Mouse (Mus musculus) left cerebral cortex, postnatal 4 days (tissue): ENCODE measurements at regions not wholly inside any gene's neighbourhood (a gene's known extent, or its start where the extent isn't known, plus 50 kb on each side); places are given as distances from the start of the nearest gene placed in this dataset.

ENCODE experiments used
- DNase-seq: peaks from one replicate; pipeline ENCODE4 v3.0.0-alpha.2; 2022
- intact Hi-C: fragments of 180-260 bp; cut with DNase I; formaldehyde crosslinking; loops from one replicate; pipeline ENCODE4 v1.15.1; 2025

DNA sequence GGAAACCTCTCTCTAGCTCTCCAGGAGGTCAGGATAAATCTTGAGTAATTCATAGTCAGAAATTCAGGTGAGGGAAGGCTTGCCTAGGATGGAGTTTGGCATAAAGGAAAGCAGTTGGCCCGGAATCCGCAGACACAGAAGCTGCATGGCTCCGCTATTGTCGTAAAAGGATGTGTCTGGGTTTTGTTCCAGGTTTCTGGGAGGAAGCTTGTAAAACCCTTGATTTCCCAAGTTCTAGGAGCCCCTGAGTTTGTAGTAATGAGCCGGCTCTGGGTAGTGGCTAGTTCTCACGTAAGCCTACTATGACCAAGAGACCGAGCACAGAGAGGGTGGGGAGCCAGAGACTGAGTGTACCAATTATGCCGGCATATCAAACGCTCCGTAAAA lies 52.7 kb upstream of the Gm21915 start:
- intact Hi-C loops: loop anchor here (5.0 kb wide), 1 partner anchor 130 kb away; no protein-coding TSS in a partner anchor
- DNase-seq: no peak

DNA sequence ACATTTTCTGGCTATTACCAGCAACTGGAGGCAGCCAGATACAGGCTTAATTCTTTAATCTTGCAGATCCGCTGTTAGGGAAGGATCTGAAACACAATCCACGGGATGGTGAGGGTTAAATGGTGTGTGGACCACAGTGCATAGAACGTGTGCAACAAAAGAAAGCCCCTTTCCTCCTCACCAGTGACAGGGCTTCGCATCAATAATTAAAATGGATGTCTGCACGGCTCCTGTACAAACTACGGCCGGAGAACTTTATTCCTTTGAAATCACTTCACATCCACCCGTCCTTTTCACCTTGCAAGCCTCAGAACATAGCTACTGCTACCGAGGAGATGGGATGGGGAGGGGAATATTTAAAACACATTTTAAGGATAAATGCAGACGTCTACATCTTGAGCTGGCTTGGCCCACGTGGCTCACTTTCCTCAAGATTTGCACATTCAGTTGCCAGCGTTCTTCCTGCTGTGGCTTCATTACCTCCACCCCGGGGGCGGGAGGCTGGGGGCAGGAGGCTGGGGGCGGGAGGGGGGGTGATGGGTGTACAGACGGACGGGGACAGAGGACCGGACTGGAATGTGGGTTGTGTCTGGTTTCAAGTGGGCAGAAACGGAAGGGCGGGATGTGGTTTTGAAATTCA lies 53.3 kb upstream of the Gm21915 start:
- intact Hi-C loops: loop anchor here (5.0 kb wide), 1 partner anchor 130 kb away; no protein-coding TSS in a partner anchor
- no peak for DNase-seq

DNA sequence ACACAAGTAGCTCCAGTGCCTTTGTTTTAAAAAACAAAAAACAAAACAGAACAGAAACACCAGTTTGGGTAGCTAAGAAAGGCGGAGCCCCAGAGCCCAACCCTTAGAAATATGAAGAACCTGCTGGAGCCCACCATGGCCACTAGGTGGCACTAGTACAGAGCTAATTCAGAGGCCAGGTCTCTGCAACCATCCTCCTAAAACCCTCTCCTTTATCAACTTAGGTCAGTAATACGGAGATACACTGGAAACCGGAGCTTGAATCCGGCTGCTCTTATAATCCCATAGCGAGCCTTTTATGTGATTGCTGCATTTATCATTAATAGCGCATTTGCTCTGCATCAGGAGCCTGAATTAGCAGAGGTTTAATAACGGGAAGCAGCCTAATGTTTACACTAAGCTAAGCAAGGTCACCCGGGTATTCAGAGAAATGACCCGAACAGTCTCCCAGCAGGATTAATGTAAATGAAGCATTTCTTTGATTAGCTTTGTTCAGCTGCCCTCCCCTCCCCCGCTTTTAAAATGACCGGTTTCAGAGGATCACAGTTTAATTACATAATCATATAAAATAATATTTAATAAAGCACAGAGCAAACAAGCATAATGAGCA lies 53.9 kb upstream of the Gm21915 start:
- intact Hi-C loops: loop anchor here (5.0 kb wide), 1 partner anchor 131 kb away; no protein-coding TSS in a partner anchor
- peak; percentile 80 for DNase-seq

DNA sequence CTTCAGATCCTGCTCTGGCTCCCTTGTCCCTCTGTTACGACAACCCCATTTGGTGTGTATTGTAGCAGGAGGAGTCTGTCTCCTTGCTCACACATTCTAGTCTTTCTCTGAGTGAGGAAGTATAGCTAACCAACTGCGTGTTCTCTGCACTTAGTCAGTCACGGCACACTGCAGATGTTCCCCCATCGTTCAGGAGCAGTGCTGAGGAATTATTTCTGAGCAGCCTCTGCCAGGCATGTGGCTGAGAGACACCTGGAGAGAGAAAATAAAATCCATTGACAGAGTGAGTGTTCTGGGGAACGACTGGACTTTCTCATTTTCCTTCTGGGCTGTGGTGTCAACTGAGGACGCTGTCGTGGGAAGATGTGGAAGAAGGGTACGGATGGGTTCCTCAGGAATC lies 54.5 kb upstream of the Gm21915 start:
- intact Hi-C loops: loop anchor here (5.0 kb wide), 1 partner anchor 131 kb away; no protein-coding TSS in a partner anchor
- DNase-seq: no peak

DNA sequence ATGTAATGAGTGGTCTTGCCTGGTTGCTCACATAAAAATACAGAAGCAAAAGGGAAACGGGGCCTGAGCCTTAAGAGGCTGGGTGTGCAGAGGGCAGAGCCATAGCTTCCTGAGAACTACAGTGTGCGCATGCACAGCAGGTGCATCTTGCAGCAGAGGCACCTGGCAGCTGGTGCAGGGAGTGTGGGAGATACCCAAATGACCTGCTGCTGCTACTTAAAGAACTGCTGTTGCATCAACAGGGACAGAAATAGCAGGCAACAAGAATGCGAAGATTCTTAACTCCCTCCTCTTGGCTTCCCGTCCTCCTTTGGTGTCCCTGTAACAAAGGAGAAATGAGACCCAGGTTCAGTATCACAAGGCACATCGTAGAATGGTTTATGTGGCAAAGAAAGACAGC lies 56.3 kb upstream of the Gm21915 start:
- intact Hi-C loops: no loop called here
- no peak for DNase-seq

DNA sequence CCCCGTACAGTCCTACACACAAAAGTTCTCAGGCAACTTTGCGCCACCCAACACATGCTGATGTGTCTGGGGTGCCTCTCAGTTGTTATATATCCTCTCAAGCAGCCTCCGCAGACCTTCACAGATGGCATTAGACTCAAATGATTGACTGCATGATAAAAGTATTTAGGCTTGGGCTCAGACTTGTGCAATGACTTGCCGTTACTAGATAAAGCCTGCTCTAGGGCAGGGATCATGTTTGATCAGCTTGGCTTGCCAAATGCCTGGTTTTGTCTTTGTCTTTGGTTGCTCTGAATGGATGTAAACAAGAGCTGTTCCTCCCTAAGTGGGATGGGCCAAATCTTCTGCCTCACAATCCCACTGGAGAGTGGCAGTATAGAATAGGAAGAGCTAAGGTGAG lies 57.2 kb upstream of the Gm21915 start:
- DNase-seq: no peak

DNA sequence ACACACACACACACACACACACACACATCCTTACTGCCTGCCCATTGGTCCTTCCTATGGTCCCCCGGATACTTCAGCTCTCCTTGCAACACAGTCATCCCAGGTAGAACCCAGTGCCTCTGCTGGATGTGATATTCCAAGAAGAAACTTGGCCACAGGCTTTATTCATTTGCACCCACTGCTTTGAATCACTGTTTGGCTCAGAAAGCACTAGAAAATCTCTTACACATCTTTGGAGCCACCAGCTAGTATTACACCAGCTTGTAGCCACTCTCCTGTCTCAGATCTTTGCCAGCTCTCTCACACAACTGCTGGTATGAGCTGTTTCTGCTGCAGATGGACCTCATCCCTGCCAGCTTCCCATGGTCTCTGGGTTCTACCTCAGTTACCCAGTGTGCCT lies 57.7 kb upstream of the Gm21915 start:
- no peak for DNase-seq
- intact Hi-C loops: no loop called here

More for the DNA sequence above, 57.2 kb upstream of the Gm21915 start:
- intact Hi-C loops: no loop called here

DNA sequence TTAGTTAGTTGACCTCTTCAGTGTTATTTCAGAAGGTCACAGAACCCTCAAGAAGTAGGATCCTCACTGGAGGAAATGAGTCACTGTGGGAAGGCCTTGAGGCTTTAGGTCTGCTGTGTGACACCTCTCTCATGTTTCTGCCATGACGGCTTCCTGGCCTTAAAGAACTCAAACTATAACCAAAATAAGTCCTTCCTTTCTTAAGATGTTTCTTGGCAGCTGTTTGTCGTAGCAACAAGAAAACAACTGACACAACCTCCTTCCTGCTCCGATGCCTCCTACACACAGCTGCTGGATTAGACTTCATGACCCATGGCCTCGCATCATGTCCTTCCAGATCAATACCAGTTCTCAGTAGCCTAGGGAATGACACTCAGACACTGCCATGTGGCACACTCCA lies 58.1 kb upstream of the Gm21915 start:
- intact Hi-C loops: no loop called here

DNA sequence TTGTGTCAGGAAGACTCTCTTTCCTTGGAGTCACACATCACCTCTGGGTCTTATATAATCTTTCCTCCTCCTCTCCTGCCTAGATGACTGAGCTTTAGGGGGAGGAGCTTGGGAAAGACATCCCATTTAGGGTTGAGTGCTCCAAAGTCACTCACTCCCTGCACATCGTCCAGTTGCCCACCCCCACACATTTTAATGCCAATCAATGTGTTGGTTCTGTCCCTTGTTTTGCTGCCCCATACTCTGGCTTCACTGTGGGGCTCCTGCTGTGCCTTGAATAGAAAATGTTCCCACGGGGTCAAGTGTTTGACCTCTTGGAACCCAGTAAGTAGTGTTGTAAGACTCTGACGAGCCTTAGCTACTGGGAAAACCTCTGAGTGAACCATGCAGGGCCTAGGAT lies 58.8 kb upstream of the Gm21915 start:
- DNase-seq: no peak
- intact Hi-C loops: no loop called here

More for the DNA sequence above, 58.1 kb upstream of the Gm21915 start:
- no peak for DNase-seq

DNA sequence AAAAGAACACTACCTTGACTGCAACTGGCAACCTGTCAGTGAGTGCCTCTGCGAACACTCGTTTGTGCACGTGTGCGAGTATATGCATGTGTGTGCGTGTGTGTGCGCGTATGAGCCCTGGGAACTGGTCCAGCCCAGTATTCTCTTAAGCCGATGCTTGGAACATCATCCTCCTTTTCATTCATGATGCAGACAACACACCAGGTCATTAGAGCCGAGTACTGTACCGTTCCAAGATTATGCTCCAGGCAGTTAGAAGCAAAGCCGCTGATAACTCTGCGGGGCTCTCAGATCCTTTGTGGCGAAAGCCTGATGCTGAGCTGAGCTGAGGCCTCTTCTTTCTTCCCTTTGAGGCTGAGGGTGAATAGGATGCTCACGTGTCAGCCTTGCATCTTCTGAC lies 61.8 kb upstream of the Gm21915 start:
- intact Hi-C loops: no loop called here
- no peak for DNase-seq

DNA sequence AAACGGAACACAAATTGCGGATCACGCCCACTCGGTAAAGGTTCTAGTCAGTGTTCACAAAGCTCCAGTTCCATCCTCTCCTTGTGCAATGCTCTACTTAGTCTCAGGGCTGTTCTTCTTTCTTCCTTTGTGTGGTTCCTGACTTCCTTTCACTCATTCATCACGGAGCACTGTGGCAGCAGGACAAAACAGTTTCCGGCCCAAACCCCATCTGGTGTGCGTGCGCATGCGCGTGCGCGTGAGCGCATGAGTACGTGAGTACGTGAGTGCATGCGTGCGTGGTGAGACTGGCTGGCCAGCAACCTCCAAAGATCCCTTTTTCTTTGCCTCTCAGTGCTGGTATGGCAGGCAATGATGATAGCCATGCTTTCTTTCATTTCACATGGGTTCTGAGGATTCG lies 62.5 kb upstream of the Gm21915 start:
- DNase-seq: no peak
- intact Hi-C loops: no loop called here

DNA sequence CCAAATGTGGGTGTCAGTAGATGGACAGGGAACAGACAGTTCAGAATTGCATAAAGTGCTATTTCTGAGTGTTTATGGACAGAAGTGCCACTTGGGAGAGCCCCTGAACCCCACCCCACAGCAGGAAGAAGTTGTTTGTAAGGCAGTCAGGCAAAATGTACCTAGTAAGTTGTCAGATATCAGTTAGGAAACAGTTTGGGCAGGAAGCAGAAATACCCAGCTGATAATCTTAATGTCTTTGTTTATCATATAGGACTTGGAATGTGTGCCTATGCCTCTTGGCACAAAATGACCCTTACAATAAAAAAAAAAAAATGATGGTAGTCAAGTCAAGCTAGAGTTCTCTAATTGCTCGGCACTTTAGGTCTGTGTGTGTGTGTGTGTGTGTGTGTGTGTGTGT lies 66.9 kb upstream of the Gm21915 start:
- no peak for DNase-seq
- intact Hi-C loops: no loop called here

DNA sequence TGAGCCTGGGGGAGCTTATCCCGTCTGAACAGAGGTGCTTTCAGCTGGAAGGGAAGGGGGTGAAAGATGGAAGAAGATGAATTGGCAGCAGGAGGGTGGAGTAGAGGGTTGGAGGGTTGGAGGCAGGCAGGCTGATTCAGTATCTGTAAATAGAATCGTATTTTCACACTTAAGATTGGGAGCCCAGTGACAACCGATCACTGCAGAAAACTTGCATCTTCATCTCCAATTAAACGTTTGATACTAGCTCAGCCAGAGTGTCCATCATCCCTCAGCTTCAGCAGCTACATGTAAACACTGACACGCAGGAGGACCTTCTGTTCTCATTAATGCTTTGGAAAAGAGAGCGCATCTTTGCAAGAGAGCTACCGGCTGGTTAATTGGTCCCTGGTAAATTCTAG lies 67.2 kb upstream of the Gramd1b start:
- no peak for DNase-seq
- intact Hi-C loops: no loop called here

DNA sequence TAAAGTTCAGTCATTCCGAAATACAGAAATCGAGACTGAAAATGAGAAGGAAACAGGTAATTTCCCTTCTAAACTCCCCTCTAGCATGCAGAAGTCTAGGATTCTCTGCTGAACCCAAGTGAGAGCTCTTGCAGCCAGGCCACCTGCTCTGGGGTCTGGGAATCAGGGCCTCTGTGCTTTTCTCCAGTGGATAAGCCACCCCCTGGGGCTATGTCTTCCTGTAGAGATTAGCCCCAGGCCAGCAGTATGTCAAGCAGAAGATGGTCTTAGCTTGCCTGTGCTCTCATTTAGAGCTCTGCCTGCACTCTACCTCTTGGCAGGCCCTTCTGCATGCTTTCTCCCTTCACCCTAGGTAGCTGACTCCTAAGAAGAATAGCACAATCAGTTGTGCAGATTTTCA lies 56.2 kb upstream of the Gramd1b start:
- no peak for DNase-seq
- intact Hi-C loops: no loop called here

DNA sequence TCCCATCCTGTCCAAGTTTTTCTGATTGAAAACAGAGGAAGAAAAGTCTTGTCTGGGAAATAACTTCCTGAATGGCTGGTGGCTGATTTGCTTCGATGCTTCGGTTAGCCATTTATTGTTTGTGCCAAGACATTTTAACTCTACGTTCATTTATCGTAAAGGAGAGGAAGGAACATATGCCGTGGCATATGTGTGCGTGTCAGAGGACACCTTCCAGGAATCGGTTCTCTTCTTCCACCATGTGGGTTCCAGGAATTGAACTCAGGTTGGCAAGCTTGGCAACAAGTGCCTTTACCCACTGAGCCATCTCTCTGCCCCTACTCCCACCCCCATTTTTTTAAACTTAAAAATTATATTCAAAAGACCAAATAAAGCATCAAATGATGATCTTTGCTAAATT lies 55.4 kb upstream of the Gramd1b start:
- intact Hi-C loops: no loop called here
- DNase-seq: no peak

DNA sequence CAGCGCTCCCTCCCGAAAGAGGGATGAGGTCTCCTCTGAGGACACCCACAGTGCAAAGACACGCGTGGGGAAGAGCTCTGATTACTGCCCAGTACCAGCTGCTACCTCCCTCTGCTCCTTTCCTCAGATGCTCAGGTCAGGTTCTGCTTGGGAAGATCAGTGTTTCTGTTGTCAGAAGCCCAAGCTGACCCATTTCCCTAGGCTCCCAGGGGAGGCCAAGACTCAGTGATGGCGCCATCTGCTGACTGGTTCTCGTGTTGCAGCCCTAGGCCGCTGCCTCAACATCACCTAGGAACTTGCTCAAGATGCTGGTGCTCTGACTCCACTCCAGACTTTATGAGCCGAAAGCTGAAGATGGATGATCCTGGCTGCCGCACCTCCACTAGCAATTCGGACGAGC lies 52.4 kb upstream of the Gramd1b start:
- intact Hi-C loops: no loop called here
- DNase-seq: peak; percentile 80

DNA sequence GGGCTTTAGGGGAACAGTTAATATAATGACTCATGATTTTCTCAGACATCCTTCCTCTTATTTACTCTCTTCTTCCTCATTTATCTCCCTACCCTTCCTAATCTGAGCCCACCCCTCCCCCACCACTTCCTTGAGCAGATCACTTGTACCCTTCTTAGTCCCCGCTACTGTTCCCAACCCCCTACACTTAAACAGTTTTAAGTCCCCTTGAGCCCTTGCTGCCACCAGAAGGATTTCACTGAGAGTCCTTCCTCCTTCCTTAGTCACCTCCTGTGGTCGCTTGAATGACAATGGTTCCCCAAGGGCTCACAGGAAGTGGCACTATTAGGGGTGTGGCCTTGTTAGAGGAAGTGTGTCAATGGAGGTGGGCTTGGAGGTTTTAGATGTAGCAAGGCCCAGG lies 50.7 kb upstream of the Gramd1b start:
- intact Hi-C loops: no loop called here
- DNase-seq: no peak
